Mouse (Mus musculus): Measurements from ENCODE around the gene Mast2. TPM values are rescaled to one million over a fixed set of nuclear protein-coding genes. Genes with fewer than 3 reads are reported as not detected.

Gene Mast2
- 10.7 and 11.7 TPM in 2 replicates for polyA plus RNA-seq (2015; fragmentation: Nextera tagmentation; extraction: Ambion mirVana)

DNA sequence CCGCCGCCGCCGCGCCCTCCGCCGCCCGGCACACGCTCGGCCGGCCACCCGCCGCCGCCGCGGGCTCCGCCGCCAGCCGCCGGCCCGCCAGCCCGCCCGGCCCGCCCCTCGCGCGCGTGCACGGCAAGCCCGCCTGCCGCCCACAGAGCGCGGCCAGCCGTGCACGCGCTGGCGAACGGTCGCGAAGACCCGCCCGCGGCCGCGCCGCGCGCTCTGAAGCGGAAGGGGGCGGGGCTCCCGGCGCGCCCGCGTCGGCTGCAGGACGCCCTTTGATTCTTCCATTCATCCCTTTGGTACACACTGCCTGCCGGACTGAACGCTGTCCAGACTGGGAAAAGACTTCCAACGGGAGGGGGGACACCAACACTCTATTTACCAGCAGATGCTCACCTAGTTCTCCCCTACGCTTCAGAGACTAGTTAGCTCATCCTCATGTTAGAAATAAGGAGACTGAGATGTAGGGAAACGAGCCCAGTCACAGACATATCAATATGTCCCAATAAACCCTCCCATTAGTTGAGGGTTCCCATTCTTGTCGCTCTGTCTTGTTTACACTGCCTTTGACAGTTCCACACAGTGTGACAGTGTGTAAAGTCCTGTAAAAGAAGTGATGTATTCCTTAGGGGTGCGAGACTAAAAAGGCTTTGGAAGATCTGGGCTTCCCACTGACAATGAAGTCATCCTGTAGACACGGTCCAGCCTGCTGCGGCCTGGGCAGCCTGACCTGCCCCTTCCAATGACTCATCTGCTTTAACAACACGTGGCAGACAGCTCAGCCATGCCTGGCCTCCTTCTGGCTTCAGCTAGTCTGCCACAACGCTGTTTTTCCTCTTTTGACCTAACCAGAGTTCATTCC is at the start of gene Mast2:
Mast2 (minus strand) TSS at position 58 of the 856 bp plus-strand sequence.
- peak; percentile 94 for ATAC-seq (ENCODE audit: low FRiP score, low TSS enrichment)
- no peaks in the 10 kb centered on the region for H3K36me3 ChIP-seq (ENCODE audit: insufficient read depth, low read length)
- peak within 1 kb of the TSS; percentile 93 for H3K9ac ChIP-seq (replicated peaks; ENCODE audit: low read length)
- H3K27me3 ChIP-seq (ENCODE audit: insufficient read depth, low read length) = no peaks in the 10 kb centered on the region
- peak within 1 kb of the TSS; percentile 97 for H3K4me3 ChIP-seq (ENCODE audit: low read length)
- H3K9me3 ChIP-seq (ENCODE audit: low read length) = no peaks in the 10 kb centered on the region
- H3K4me1 ChIP-seq (ENCODE audit: insufficient read depth, low read length) = peaks cover 16% of the 10 kb centered on the region
- peak within 1 kb of the TSS; percentile 67 for H3K4me2 ChIP-seq (replicated peaks; ENCODE audit: low read depth, low read length)
- WGBS = 2% methylated on average over 47 of the region's 68 CpGs
- peak within 1 kb of the TSS; percentile 85 for H3K27ac ChIP-seq (ENCODE audit: low read length)

DNA sequence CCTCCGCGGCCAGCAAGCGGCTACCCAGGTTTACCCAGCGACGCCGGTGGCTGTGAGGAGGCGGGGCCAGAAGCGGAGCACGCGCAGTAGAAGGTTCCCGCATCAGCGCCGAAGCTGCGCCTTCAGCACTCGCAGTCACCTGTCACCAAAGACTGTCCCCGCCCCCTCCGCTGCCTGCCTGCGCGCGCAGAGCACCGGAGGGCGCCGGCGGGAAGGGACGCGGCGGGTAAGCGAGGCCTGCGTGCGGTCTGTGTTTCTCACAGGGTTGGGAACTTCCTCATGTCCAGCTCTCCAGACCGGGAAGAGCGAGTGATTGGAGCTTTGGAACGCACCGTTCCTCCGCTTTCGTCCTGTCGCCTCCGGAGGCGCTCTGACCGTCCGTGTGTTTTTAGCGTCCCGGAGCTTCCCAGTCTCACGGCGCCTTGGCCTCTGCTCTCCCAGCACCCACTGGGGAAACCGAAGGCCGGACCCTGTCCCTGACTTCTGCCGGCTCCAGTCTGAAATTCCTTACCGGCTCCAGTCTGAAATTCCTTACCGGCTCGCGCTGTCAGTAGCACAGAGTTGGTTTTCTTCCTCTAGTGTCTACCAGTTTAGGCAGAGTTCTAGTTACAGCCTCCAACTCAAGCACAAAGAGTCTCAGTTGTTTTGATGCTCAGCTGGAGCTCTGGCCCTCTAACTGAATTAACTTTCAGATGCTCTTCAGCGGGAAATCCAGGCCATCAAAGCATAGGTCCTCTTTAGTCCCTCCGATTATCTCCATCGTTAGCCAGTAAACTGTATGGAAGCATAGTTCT is 43.6 kb upstream of the Mast2 start, which contains the start of gene Ipp:
Ipp (plus strand) TSS at position 125 of the 794 bp plus-strand sequence.
- peaks cover 12% of the 10 kb centered on the region for H3K4me1 ChIP-seq (ENCODE audit: insufficient read depth, low read length)
- peak within 1 kb of the TSS; percentile 68 for H3K4me3 ChIP-seq (ENCODE audit: low read length)
- peak; percentile 98 for ATAC-seq (ENCODE audit: low FRiP score, low TSS enrichment)
- no peaks in the 10 kb centered on the region for H3K27me3 ChIP-seq (ENCODE audit: insufficient read depth, low read length)
- under 1% methylated on average over 55 of the region's 55 CpGs for WGBS
- H3K27ac ChIP-seq (ENCODE audit: low read length) = peak within 1 kb of the TSS; percentile 95
- 0 out of 2 replicates have a peak, but pooled peaks cover 8% of the 10 kb centered on the region for H3K36me3 ChIP-seq (ENCODE audit: insufficient read depth, low read length)
- peak within 1 kb of the TSS; percentile 88 for H3K9ac ChIP-seq (replicated peaks; ENCODE audit: low read length)
- H3K4me2 ChIP-seq (replicated peaks; ENCODE audit: low read depth, low read length) = peak within 1 kb of the TSS; percentile 66
- H3K9me3 ChIP-seq (ENCODE audit: low read length) = no peaks in the 10 kb centered on the region

DNA sequence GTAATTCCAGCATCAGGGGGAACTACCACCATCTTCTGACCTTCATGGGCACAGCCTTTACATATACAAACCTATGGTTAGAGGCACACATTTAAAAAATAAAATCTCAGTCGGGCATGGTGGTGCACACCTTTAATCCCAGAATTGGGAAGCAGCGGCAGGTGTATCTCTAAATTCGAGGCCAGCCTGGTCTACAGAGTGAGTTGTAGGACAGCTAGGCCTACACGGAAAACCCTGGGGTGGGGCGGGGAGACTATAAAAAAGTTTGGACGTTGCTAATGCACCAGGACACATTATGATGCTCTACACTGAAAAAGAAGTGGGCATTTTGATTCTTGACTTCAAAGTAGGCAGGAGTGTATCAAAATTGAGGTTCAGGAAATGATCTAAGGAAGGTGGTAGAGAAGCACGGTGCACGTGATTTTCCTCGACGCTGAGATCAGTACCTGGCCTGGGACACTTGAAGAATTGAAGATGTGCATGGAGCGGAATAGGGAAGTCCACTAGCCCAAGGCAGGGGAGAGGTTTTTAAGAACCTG is 43.0 kb upstream of the Mast2 start:
- peak overlapping the region; percentile 68 for H3K4me3 ChIP-seq (ENCODE audit: low read length)
- 0 out of 2 replicates have a peak, but pooled peaks cover 7% of the 10 kb centered on the region for H3K36me3 ChIP-seq (ENCODE audit: insufficient read depth, low read length)
- no peaks in the 10 kb centered on the region for H3K27me3 ChIP-seq (ENCODE audit: insufficient read depth, low read length)
- peaks cover 12% of the 10 kb centered on the region for H3K4me1 ChIP-seq (ENCODE audit: insufficient read depth, low read length)
- peak overlapping the region; percentile 88 for H3K9ac ChIP-seq (replicated peaks; ENCODE audit: low read length)
- peak overlapping the region; percentile 66 for H3K4me2 ChIP-seq (replicated peaks; ENCODE audit: low read depth, low read length)
- 24% methylated on average over 11 of the region's 11 CpGs for WGBS
- peak overlapping the region; percentile 95 for H3K27ac ChIP-seq (ENCODE audit: low read length)
- no peaks in the 10 kb centered on the region for H3K9me3 ChIP-seq (ENCODE audit: low read length)
- peak; percentile 44; the same call in 1 of the 2 replicates for ATAC-seq (ENCODE audit: low FRiP score, low TSS enrichment)

DNA sequence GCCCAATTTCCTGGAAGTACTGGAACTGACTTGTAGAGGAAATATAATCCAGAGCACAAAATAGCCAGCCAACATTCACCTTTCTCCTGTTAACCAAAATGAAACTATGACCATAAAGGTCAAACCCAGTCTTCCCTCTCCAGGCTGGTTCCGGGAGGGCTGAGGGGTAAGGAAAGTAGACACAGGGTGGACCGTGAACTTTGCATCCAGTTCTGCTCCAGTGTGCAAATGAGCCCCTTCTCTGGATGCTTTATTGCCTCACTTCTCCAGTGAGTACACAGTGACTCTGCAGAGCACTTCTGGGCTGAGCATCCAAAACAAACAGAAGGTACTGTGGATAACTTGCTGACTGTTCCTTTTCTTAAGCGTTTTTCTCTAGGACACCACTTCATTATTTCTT is 36.0 kb upstream of the Mast2 start:
- Histone ChIP-seq H3K27ac (ENCODE audit: low read length) (no peak overlapping the region), H3K4me3 (ENCODE audit: low read length) (no peak overlapping the region), H3K27me3 (ENCODE audit: insufficient read depth, low read length) (no peaks in the 10 kb centered on the region), H3K4me2 (replicated peaks; ENCODE audit: low read depth, low read length) (no peak overlapping the region), H3K9ac (replicated peaks; ENCODE audit: low read length) (no peak overlapping the region), H3K4me1 (ENCODE audit: insufficient read depth, low read length) (no peaks in the 10 kb centered on the region), H3K9me3 (ENCODE audit: low read length) (no peaks in the 10 kb centered on the region), H3K36me3 (ENCODE audit: insufficient read depth, low read length) (no peaks in the 10 kb centered on the region)
- 40% methylated on average over 3 of the region's 3 CpGs for WGBS
- no peak for ATAC-seq (ENCODE audit: low FRiP score, low TSS enrichment)

DNA sequence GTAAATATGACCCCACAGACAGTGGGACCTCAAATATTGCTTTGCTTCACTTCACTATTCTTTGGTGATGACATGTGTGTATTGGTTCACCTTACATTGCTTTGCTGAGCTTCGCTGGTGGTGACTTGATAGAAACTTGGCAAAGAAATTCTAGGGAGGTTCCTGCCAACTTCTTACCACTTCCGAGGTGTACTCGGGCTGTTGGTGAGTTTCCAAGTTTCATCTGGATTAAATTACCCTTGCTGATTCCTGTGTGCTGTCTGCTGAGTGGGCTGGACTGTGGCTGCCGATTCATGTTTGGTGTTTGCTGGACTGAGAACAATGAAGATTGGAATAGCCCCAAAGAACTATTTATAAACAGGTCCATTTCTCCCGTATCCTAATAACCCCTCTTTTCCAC is 29.7 kb upstream of the Mast2 start:
- Histone ChIP-seq H3K36me3 (ENCODE audit: insufficient read depth, low read length) (no peaks in the 10 kb centered on the region), H3K4me2 (replicated peaks; ENCODE audit: low read depth, low read length) (no peak overlapping the region), H3K27me3 (ENCODE audit: insufficient read depth, low read length) (no peaks in the 10 kb centered on the region), H3K9me3 (ENCODE audit: low read length) (0 out of 2 replicates have a peak, but pooled peaks cover 3% of the 10 kb centered on the region), H3K4me3 (ENCODE audit: low read length) (no peak overlapping the region), H3K27ac (ENCODE audit: low read length) (no peak overlapping the region), H3K9ac (replicated peaks; ENCODE audit: low read length) (no peak overlapping the region), H3K4me1 (ENCODE audit: insufficient read depth, low read length) (peaks cover 5% of the 10 kb centered on the region; the same call in 1 of the 2 replicates)
- ATAC-seq (ENCODE audit: low FRiP score, low TSS enrichment) = no peak
- 81% methylated on average over 5 of the region's 5 CpGs for WGBS

DNA sequence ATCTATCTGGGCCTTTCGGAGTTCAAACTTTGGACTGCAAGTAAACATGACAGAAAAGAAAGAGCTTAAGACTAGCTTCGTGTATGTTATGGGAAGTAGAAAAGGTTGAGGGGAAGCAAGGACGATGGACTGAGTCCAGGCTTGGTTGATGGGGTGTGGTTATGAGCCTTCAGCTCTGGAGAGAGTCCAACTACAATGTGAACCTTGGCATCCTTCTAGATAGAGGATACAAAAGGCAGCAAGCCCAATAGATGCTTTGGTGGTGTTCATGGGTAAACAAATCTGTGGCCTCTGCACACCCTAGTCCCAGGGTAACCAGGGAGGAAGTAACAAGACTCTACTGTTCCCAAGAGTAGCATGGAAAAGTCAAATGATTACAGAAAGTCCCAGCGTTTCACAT is 28.5 kb upstream of the Mast2 start:
- Histone ChIP-seq H3K27me3 (ENCODE audit: insufficient read depth, low read length) (no peaks in the 10 kb centered on the region), H3K4me2 (replicated peaks; ENCODE audit: low read depth, low read length) (no peak overlapping the region), H3K9ac (replicated peaks; ENCODE audit: low read length) (no peak overlapping the region), H3K9me3 (ENCODE audit: low read length) (0 out of 2 replicates have a peak, but pooled peaks cover 3% of the 10 kb centered on the region), H3K27ac (ENCODE audit: low read length) (peak overlapping the region; percentile 51; the same call in 1 of the 2 replicates), H3K4me1 (ENCODE audit: insufficient read depth, low read length) (peaks cover 5% of the 10 kb centered on the region; the same call in 1 of the 2 replicates), H3K4me3 (ENCODE audit: low read length) (no peak overlapping the region), H3K36me3 (ENCODE audit: insufficient read depth, low read length) (no peaks in the 10 kb centered on the region)
- peak; percentile 31; the same call in 1 of the 2 replicates for ATAC-seq (ENCODE audit: low FRiP score, low TSS enrichment)
- 72% methylated on average over 4 of the region's 4 CpGs for WGBS

DNA sequence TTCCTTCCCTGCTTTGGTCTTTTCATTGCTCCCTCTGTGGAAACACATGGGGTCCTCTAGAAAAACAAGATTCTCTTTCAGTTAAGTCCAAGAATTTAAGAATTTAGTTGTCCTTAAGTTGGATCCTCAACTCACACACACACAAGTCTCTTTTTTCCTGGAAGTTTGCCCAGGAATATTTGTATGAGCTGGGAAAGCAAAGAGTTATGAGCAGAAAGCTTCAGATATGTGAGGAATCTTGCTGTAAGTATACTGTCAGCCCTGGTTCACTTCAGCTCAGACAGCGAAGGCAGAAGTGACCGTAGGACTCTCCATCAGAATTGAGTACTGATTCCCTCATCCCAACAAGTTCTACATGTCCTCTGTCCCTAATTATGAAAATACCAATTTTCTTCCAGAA is 27.9 kb upstream of the Mast2 start:
- Histone ChIP-seq H3K9ac (replicated peaks; ENCODE audit: low read length) (no peak overlapping the region), H3K36me3 (ENCODE audit: insufficient read depth, low read length) (no peaks in the 10 kb centered on the region), H3K4me2 (replicated peaks; ENCODE audit: low read depth, low read length) (no peak overlapping the region), H3K4me3 (ENCODE audit: low read length) (no peak overlapping the region), H3K4me1 (ENCODE audit: insufficient read depth, low read length) (peaks cover 5% of the 10 kb centered on the region; the same call in 1 of the 2 replicates), H3K27ac (ENCODE audit: low read length) (peak overlapping the region; percentile 70; the same call in 1 of the 2 replicates), H3K27me3 (ENCODE audit: insufficient read depth, low read length) (no peaks in the 10 kb centered on the region), H3K9me3 (ENCODE audit: low read length) (0 out of 2 replicates have a peak, but pooled peaks cover 3% of the 10 kb centered on the region)
- no peak for ATAC-seq (ENCODE audit: low FRiP score, low TSS enrichment)
- 66% methylated on average over 2 of the region's 2 CpGs for WGBS

DNA sequence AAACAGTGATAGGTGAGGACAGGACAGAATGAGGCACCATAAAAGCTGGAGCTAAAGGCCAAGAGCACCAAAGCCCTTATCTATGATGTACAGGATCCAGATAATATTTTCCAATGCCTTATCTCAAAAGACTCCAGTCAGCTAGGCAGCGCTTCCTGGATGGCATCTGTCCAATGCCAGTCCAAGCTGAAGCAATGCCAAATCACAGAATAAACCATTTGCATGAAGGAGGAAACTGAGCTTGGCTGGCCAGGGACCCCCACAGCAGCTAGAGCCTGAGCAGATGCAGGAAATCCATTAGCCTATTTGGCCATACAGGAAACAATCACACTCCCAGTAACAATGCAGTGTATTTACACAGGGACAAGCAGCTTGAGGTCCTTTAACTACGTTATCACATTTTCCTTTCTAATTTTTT is 27.1 kb upstream of the Mast2 start:
- no peak overlapping the region for H3K9ac ChIP-seq (replicated peaks; ENCODE audit: low read length)
- H3K27me3 ChIP-seq (ENCODE audit: insufficient read depth, low read length) = no peaks in the 10 kb centered on the region
- ATAC-seq (ENCODE audit: low FRiP score, low TSS enrichment) = peak; percentile 87
- WGBS = 54% methylated on average over 2 of the region's 2 CpGs
- H3K4me2 ChIP-seq (replicated peaks; ENCODE audit: low read depth, low read length) = no peak overlapping the region
- peaks cover 5% of the 10 kb centered on the region; the same call in 1 of the 2 replicates for H3K4me1 ChIP-seq (ENCODE audit: insufficient read depth, low read length)
- no peak overlapping the region for H3K4me3 ChIP-seq (ENCODE audit: low read length)
- peak overlapping the region; percentile 70; the same call in 1 of the 2 replicates for H3K27ac ChIP-seq (ENCODE audit: low read length)
- no peaks in the 10 kb centered on the region for H3K36me3 ChIP-seq (ENCODE audit: insufficient read depth, low read length)
- H3K9me3 ChIP-seq (ENCODE audit: low read length) = 0 out of 2 replicates have a peak, but pooled peaks cover 3% of the 10 kb centered on the region

DNA sequence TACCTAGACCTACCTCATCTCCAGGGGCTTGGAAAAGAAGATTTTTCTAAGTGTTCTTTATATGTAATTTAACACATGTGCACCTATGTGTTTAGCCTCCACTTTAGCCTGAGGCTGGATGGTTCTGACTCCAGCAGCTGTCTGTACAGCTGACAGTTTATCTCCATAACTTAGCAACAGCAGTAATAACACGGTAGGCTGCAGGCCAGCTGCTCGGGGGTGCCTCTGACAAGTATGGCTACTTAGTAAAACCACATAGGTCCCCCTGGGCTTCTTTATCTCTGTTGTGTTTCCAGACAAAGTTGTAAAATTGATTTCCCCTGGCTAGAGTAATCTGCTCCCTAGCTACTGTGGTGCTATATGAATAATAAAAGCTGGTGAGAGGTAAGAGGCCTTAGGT is 19.5 kb upstream of the Mast2 start:
- H3K4me3 ChIP-seq (ENCODE audit: low read length) = no peak overlapping the region
- no peak for ATAC-seq (ENCODE audit: low FRiP score, low TSS enrichment)
- H3K9ac ChIP-seq (replicated peaks; ENCODE audit: low read length) = no peak overlapping the region
- H3K27me3 ChIP-seq (ENCODE audit: insufficient read depth, low read length) = no peaks in the 10 kb centered on the region
- H3K4me2 ChIP-seq (replicated peaks; ENCODE audit: low read depth, low read length) = no peak overlapping the region
- H3K36me3 ChIP-seq (ENCODE audit: insufficient read depth, low read length) = no peaks in the 10 kb centered on the region
- no peak overlapping the region for H3K27ac ChIP-seq (ENCODE audit: low read length)
- no peaks in the 10 kb centered on the region for H3K4me1 ChIP-seq (ENCODE audit: insufficient read depth, low read length)
- 20% methylated on average over 2 of the region's 2 CpGs for WGBS
- H3K9me3 ChIP-seq (ENCODE audit: low read length) = no peaks in the 10 kb centered on the region

All from kidney, embryonic 16.5 days (tissue).